Mouse (Mus musculus): ENCODE results near the gene Abi1. TPM values are rescaled to one million over a fixed set of nuclear protein-coding genes. Genes with fewer than 3 reads are reported as not detected.
A peak's percentile ranks its signal among the peaks of the same experiment; 100 is the strongest.
"Not testable (repeated sequence)": the region's sequence is repeated elsewhere in the genome, so short reads cannot be mapped to it uniquely, and the experiment has no call there.

Gene Abi1
- polyA plus RNA-seq, 1 experiment from 2014 or later, result 28.7 TPM

GRCm38 (mm10) chr2:23052523-23052922, 12.5 kb upstream of the Abi1 start:
- WGBS, result 57% methylated on average over 6 of the region's 6 CpGs
- ATAC-seq (ENCODE audit: extremely low read depth, insufficient number of reproducible peaks, low FRiP score, low TSS enrichment), result no peak
- no peaks in the 10 kb centered on the region for H3K36me3 ChIP-seq
- H3K4me2 ChIP-seq, result no peak overlapping the region
- H3K9ac ChIP-seq, result no peak overlapping the region
- no peaks in the 10 kb centered on the region for H3K27me3 ChIP-seq (replicated peaks)
- H3K27ac ChIP-seq (replicated peaks), result no peak overlapping the region
- no peak overlapping the region for H3K4me3 ChIP-seq
- H3K4me1 ChIP-seq, result no peaks in the 10 kb centered on the region
- H3K9me3 ChIP-seq, result no peaks in the 10 kb centered on the region

- H3K9me3 ChIP-seq, result no peaks in the 10 kb centered on the region
- WGBS, result 71% methylated on average over 2 of the region's 2 CpGs
- H3K4me1 ChIP-seq, result no peaks in the 10 kb centered on the region
- H3K27me3 ChIP-seq (replicated peaks), result no peaks in the 10 kb centered on the region
- no peak overlapping the region for H3K4me2 ChIP-seq
- H3K36me3 ChIP-seq, result no peaks in the 10 kb centered on the region
- no peak overlapping the region for H3K4me3 ChIP-seq
- H3K9ac ChIP-seq, result no peak overlapping the region
- no peak overlapping the region for H3K27ac ChIP-seq (replicated peaks)
- no peak for ATAC-seq (ENCODE audit: extremely low read depth, insufficient number of reproducible peaks, low FRiP score, low TSS enrichment)
Measured at GRCm38 (mm10) chr2:23051890-23052289, 11.8 kb upstream of the Abi1 start.

- Histone ChIP-seq H3K9ac (no peak overlapping the region), H3K4me3 (no peak overlapping the region), H3K27me3 (replicated peaks) (no peaks in the 10 kb centered on the region), H3K4me2 (no peak overlapping the region), H3K9me3 (no peaks in the 10 kb centered on the region), H3K36me3 (no peaks in the 10 kb centered on the region), H3K27ac (replicated peaks) (no peak overlapping the region), H3K4me1 (no peaks in the 10 kb centered on the region)
- no peak for ATAC-seq (ENCODE audit: extremely low read depth, insufficient number of reproducible peaks, low FRiP score, low TSS enrichment)
Measured at GRCm38 (mm10) chr2:23048006-23048405, 8.0 kb upstream of the Abi1 start.

- Histone ChIP-seq H3K27me3 (replicated peaks) (no peaks in the 10 kb centered on the region), H3K4me1 (no peaks in the 10 kb centered on the region), H3K4me3 (no peak overlapping the region), H3K36me3 (no peaks in the 10 kb centered on the region), H3K9ac (no peak overlapping the region), H3K9me3 (no peaks in the 10 kb centered on the region), H3K4me2 (no peak overlapping the region), H3K27ac (replicated peaks) (no peak overlapping the region)
- ATAC-seq (ENCODE audit: extremely low read depth, insufficient number of reproducible peaks, low FRiP score, low TSS enrichment), result no peak
- WGBS, result 18% methylated on average over 1 of the region's 1 CpGs
Measured at GRCm38 (mm10) chr2:23045703-23046102, 5.7 kb upstream of the Abi1 start.

- peaks cover 17% of the 10 kb centered on the region for H3K4me1 ChIP-seq
- H3K27me3 ChIP-seq (replicated peaks), result no peaks in the 10 kb centered on the region
- WGBS, result 78% methylated on average over 3 of the region's 3 CpGs
- no peak overlapping the region for H3K4me2 ChIP-seq
- ATAC-seq (ENCODE audit: extremely low read depth, insufficient number of reproducible peaks, low FRiP score, low TSS enrichment), result no peak
- no peak overlapping the region for H3K27ac ChIP-seq (replicated peaks)
- no peaks in the 10 kb centered on the region for H3K9me3 ChIP-seq
- no peak overlapping the region for H3K4me3 ChIP-seq
- H3K9ac ChIP-seq, result no peak overlapping the region
- no peaks in the 10 kb centered on the region for H3K36me3 ChIP-seq
Measured at GRCm38 (mm10) chr2:23042189-23042588, 2.1 kb upstream of the Abi1 start.

GRCm38 (mm10) chr2:23041457-23041856, 1.4 kb upstream of the Abi1 start:
- H3K9me3 ChIP-seq, result no peaks in the 10 kb centered on the region
- H3K9ac ChIP-seq, result no peak overlapping the region
- no peaks in the 10 kb centered on the region for H3K36me3 ChIP-seq
- H3K4me2 ChIP-seq, result no peak overlapping the region
- peaks cover 25% of the 10 kb centered on the region for H3K4me1 ChIP-seq
- no peak for ATAC-seq (ENCODE audit: extremely low read depth, insufficient number of reproducible peaks, low FRiP score, low TSS enrichment)
- WGBS, result 81% methylated on average over 4 of the region's 4 CpGs
- H3K27ac ChIP-seq (replicated peaks), result no peak overlapping the region
- no peak overlapping the region for H3K4me3 ChIP-seq
- H3K27me3 ChIP-seq (replicated peaks), result no peaks in the 10 kb centered on the region

- H3K9ac ChIP-seq; H3K9me3 ChIP-seq; H3K36me3 ChIP-seq; ATAC-seq (ENCODE audit: extremely low read depth, insufficient number of reproducible peaks, low FRiP score, low TSS enrichment); H3K27me3 ChIP-seq (replicated peaks): not testable (repeated sequence)
- H3K27ac ChIP-seq (replicated peaks), result peak overlapping the region; percentile 10; the same call in 1 of the 2 replicates
- whole genome bisulfite sequencing, result 83% methylated on average over 7 of the region's 7 CpGs
- H3K4me2 ChIP-seq, result peak overlapping the region; percentile 85
- H3K4me1 ChIP-seq, result peaks cover 31% of the 10 kb centered on the region
- peak overlapping the region; percentile 84 for H3K4me3 ChIP-seq
Measured at GRCm38 (mm10) chr2:23040690-23041089, 649 bp upstream of the Abi1 start.

GRCm38 (mm10) chr2:23039082-23040000, 700 bp downstream of the Abi1 start:
- Histone ChIP-seq H3K9me3 (no peaks in the 10 kb centered on the region), H3K4me2 (peak overlapping the region; percentile 85), H3K4me3 (peak overlapping the region; percentile 84), H3K9ac (peak overlapping the region; percentile 95), H3K4me1 (peaks cover 42% of the 10 kb centered on the region), H3K27ac (replicated peaks) (peak overlapping the region; percentile 98), H3K27me3 (replicated peaks) (no peaks in the 10 kb centered on the region), H3K36me3 (no peaks in the 10 kb centered on the region)
- under 1% methylated on average over 58 of the region's 59 CpGs for WGBS
- peak; percentile 79 for ATAC-seq (ENCODE audit: extremely low read depth, insufficient number of reproducible peaks, low FRiP score, low TSS enrichment)

GRCm38 (mm10) chr2:23035467-23035866, 4.6 kb downstream of the Abi1 start:
- H3K9ac ChIP-seq, result no peak overlapping the region
- peaks cover 46% of the 10 kb centered on the region for H3K4me1 ChIP-seq
- H3K4me3 ChIP-seq, result no peak overlapping the region
- 90% methylated on average over 1 of the region's 1 CpGs for WGBS
- ATAC-seq (ENCODE audit: extremely low read depth, insufficient number of reproducible peaks, low FRiP score, low TSS enrichment), result no peak
- no peaks in the 10 kb centered on the region for H3K9me3 ChIP-seq
- no peak overlapping the region for H3K27ac ChIP-seq (replicated peaks)
- no peaks in the 10 kb centered on the region for H3K27me3 ChIP-seq (replicated peaks)
- H3K36me3 ChIP-seq, result peaks cover 16% of the 10 kb centered on the region
- H3K4me2 ChIP-seq, result no peak overlapping the region

- WGBS, result 70% methylated on average over 3 of the region's 3 CpGs
- no peak overlapping the region for H3K9ac ChIP-seq
- ATAC-seq (ENCODE audit: extremely low read depth, insufficient number of reproducible peaks, low FRiP score, low TSS enrichment), result no peak
- no peak overlapping the region for H3K4me2 ChIP-seq
- H3K27me3 ChIP-seq (replicated peaks), result no peaks in the 10 kb centered on the region
- H3K27ac ChIP-seq (replicated peaks), result no peak overlapping the region
- H3K4me1 ChIP-seq, result peaks cover 46% of the 10 kb centered on the region
- peaks cover 20% of the 10 kb centered on the region for H3K36me3 ChIP-seq
- H3K4me3 ChIP-seq, result no peak overlapping the region
- peaks cover under 1% of the 10 kb centered on the region for H3K9me3 ChIP-seq
Measured at GRCm38 (mm10) chr2:23034692-23035435, 5.2 kb downstream of the Abi1 start.

GRCm38 (mm10) chr2:23030631-23031030, 9.4 kb downstream of the Abi1 start:
- Histone ChIP-seq H3K4me3 (no peak overlapping the region), H3K36me3 (peaks cover 29% of the 10 kb centered on the region), H3K9ac (no peak overlapping the region), H3K4me2 (no peak overlapping the region), H3K4me1 (peaks cover 28% of the 10 kb centered on the region), H3K27me3 (replicated peaks) (no peaks in the 10 kb centered on the region), H3K27ac (replicated peaks) (no peak overlapping the region), H3K9me3 (peaks cover 3% of the 10 kb centered on the region)
- WGBS, result 90% methylated on average over 1 of the region's 4 CpGs
- ATAC-seq (ENCODE audit: extremely low read depth, insufficient number of reproducible peaks, low FRiP score, low TSS enrichment), result no peak
